Mouse (Mus musculus) brain, embryonic 14.5 days (tissue): ENCODE data around the gene Kctd18.

Experiments
- CTCF ChIP-seq: fragments of 200-500 bp; IDR thresholded peaks from 2 replicates; pipeline ENCODE4 v1.5.1; 2012; ENCODE audit warnings: inconsistent platforms, mild to moderate bottlenecking, moderate library complexity, borderline replicate concordance; ENCODE audit not compliant: insufficient read depth, insufficient read length; ENCODE audit errors: extremely low read depth
- POLR2A ChIP-seq: fragments of 200-500 bp; IDR thresholded peaks from 2 replicates; pipeline ENCODE4 v1.6.1; 2012; ENCODE audit warnings: mild to moderate bottlenecking, inconsistent platforms, borderline replicate concordance; ENCODE audit not compliant: poor library complexity, insufficient read depth, insufficient read length, severe bottlenecking; ENCODE audit errors: extremely low read depth

DNA sequence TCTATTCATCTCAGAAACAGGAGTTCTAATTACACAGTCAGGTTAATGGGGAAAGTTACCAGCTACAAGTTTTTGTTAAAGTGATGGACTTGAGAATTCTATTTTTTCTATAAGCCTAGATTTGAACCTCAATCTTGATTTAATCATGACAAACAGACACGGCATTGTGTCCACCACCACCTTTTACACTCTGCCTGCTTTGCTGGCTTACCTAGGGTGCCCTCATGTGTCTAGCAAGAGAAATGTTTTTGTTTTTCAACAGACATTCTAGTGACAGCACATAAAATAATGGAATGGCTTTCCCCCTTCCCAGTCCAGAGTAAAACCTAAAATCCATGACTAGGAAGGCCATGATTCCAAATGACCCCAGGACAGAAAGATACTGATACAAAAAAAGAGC lies 69.6 kb downstream of the Kctd18 start:
- no peak for TF ChIP-seq POLR2A
- TF ChIP-seq CTCF = peak; percentile 66; the same call in 1 of the 2 replicates
